Mouse (Mus musculus) small intestine, adult 2 months (tissue): Measurements from ENCODE around the gene Tigit.

Source experiments
- CTCF ChIP-seq: fragments of 200-500 bp; IDR thresholded peaks from 2 replicates; pipeline ENCODE4 v1.5.1; 2012; ENCODE audit warnings: low read depth, mild to moderate bottlenecking, control low read depth, inconsistent platforms, low read length, moderate library complexity, mixed read lengths; ENCODE audit not compliant: insufficient replicate concordance, insufficient read length; ENCODE audit errors: extremely low read depth
- POLR2A ChIP-seq: fragments of 200-500 bp; IDR thresholded peaks from 2 replicates; pipeline ENCODE4 v1.6.1; 2012; ENCODE audit warnings: low read depth, mild to moderate bottlenecking, control low read depth, inconsistent platforms, low read length, moderate library complexity

GRCm38 (mm10) chr16:43619277-43619676 is 44.7 kb downstream of the Tigit start:
- no peak for TF ChIP-seq CTCF
- TF ChIP-seq POLR2A: no peak
